Mouse (Mus musculus): ENCODE measurements around the gene Rreb1.

DNA sequence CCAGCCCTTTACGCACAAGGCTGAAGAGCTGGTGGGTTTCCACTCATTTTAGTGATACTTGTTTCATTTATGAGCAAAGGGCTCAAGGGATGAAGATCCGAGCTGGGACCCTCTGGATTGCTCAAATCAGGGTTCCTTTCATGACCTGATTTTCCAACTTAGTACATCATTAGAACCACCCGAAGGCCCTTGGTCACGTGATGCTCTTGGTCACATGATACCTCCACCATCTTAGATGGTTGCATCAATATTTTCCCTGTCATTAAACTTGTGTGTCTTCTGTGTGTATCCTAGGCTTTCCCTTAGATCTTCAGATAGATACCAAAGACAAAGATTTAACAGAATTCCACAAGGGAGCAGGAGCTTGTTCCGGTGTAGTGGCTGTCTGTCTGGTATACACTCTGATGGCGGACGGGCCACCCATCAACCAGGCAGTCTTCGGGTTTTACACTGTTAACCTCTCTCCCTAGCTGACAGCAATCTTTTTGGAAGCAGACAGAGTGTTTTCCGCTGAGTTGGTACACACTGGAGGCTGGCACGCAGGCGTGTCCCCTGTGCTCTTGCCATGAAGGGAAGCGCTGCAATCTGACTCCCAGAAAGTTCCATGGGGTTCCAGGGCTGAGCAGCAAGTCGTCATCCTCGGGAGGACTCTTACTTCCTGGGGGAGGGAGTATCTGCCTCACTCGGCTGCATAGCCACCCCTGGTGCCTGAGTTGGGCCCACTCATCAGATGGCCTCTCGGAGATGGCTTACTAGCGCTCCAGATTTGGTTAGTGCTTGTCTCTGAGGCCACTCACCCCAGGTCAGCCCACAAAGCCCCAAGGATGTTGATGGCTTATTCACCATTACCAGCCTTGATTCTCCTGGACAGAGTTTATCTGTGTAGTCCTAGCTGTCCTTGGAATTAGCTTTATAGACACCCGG, 60.3 kb downstream of the Rreb1 start:
- TF ChIP-seq CTCF (IDR thresholded peaks at IDR 0.05; ENCODE audit: low read depth, low read length), result no peak
- TF ChIP-seq EP300 (IDR thresholded peaks at IDR 0.05; ENCODE audit: insufficient read depth, low read depth, low read length), result no peak

All from ES-Bruce4 (cell line).